Mouse (Mus musculus) stomach, postnatal 0 days (tissue): Measurements from ENCODE around the gene Cdc42bpg. TPM values are rescaled to one million over a fixed set of nuclear protein-coding genes. Genes with fewer than 3 reads are reported as not detected.
A peak's percentile ranks its signal among the peaks of the same experiment; 100 is the strongest.

Source experiments
- ATAC-seq: fragments of 200-750 bp; cut with Nextera tagmentation; 2 replicates; pipeline ENCODE4 v1.8.0; 2017; ENCODE audit not compliant: low FRiP score, low TSS enrichment
- DNase-seq: peaks from one replicate; pipeline ENCODE4 v3.0.0-alpha.2; 2016; ENCODE audit warnings: low spot score
- H3K27ac ChIP-seq: fragments of 300-500 bp; sonication (generic); replicated peaks from 2 replicates; pipeline ENCODE4 v1.5.1; 2014; ENCODE audit warnings: mild to moderate bottlenecking, control low read depth
- H3K27me3 ChIP-seq: fragments of 300-500 bp; sonication (generic); 2 replicates; pipeline ENCODE4 v1.6.1; 2014; ENCODE audit warnings: low read length; ENCODE audit not compliant: control insufficient read depth, insufficient read depth
- H3K36me3 ChIP-seq: fragments of 300-500 bp; sonication (generic); 2 replicates; pipeline ENCODE4 v1.6.1; 2014; ENCODE audit warnings: low read length, mixed read lengths; ENCODE audit not compliant: control insufficient read depth, insufficient read depth
- H3K4me1 ChIP-seq: fragments of 300-500 bp; sonication (generic); replicated peaks from 2 replicates; pipeline ENCODE4 v1.6.1; 2014; ENCODE audit warnings: antibody characterized with exemption; ENCODE audit not compliant: control insufficient read depth, insufficient read depth
- H3K4me2 ChIP-seq: fragments of 300-500 bp; sonication (generic); replicated peaks from 2 replicates; pipeline ENCODE4 v1.6.1; 2014; ENCODE audit warnings: low read depth, mild to moderate bottlenecking, control low read depth, moderate library complexity
- H3K4me3 ChIP-seq: fragments of 300-500 bp; sonication (generic); 2 replicates; pipeline ENCODE4 v1.5.1; 2014; ENCODE audit warnings: low read depth, low read length, control low read depth
- H3K9ac ChIP-seq: fragments of 300-500 bp; sonication (generic); 2 replicates; pipeline ENCODE4 v1.6.1; 2014; ENCODE audit warnings: mild to moderate bottlenecking, low read length, control low read depth, mixed read lengths
- H3K9me3 ChIP-seq: fragments of 300-500 bp; sonication (generic); 2 replicates; pipeline ENCODE4 v1.6.1; 2016; ENCODE audit warnings: low read length; ENCODE audit not compliant: control insufficient read depth
- CTCF ChIP-seq: IDR thresholded peaks from 2 replicates; pipeline ENCODE4 v1.5.1; 2016; ENCODE audit warnings: antibody characterized with exemption, low read depth, mild to moderate bottlenecking, moderate library complexity
- EP300 ChIP-seq: optimal IDR thresholded peaks from 2 replicates; pipeline ENCODE3; 2016; ENCODE audit warnings: antibody characterized with exemption
- WGBS: fragments of 180-500 bp; shearing (Covaris S2); extraction: QIAGEN DNeasy Blood & Tissue Kit; methylation state at CpG from one replicate; pipeline ENCODE4 v1.1.7; 2014; 5-methylcytosine and 5-hydroxymethylcytosine counted together
- polyA plus RNA-seq: library from polyadenylated mRNA; unstranded; fragments of >200 nt; fragmentation: Nextera tagmentation; extraction: Ambion mirVana; gene quantifications from 2 replicates; pipeline ENCODE4 v1.2.1, GENCODE M21; 2015

Cdc42bpg gene
- polyA plus RNA-seq: 1.3 and 1.9 TPM in 2 replicates

DNA sequence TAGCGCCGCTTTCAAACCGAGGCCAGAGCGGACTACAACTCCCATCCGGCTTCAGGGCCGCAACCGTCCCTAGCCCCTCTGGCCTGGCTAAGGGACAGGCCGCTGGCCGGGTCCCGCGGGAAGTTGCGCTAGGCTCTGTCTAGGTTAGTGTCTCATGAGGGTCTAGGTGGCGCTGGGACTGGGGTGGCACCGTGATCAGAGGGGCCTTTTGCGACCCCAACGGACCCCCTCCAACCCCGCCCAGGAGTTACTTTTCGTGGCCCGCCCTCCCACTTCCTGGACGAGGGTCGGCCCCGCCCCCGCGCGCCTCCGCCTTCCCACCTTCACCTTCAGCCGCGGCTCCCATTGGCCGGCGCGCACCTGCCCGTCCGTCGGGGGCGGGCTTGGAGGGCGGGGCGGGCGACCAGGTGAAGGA, at the start of gene Cdc42bpg:
Gene Cdc42bpg (plus strand): TSS at position 320 of the 415 bp plus-strand sequence.
- H3K27ac ChIP-seq: peak within 1 kb of the TSS; percentile 86
- peak; percentile 97 for DNase-seq

DNA sequence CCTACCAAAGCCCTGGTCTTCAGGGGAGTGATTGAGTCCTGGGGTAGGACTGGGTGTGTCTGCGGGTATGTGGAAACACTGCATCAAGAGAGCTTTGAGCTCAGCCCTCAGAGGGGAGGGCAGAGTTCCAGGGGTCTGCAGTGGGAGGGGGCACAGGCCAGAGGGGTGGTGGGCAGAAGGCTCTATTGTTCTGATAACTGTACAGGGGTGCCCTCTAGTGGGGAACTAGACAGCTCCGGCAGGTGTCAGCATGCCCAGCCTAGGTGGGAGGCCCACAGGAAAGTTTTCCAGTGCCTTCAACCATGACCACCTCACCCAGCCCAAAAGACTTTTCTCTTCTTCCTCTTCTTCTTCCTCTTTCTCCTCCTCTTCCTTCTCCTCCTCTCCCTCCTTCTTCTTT, 45.8 kb upstream of the Cdc42bpg start:
- TF ChIP-seq CTCF (peak; percentile 59), EP300 (no peak)
- Histone ChIP-seq H3K9me3 (no peaks in the 10 kb centered on the region), H3K9ac (no peak overlapping the region), H3K27me3 (no peaks in the 10 kb centered on the region), H3K4me2 (no peak overlapping the region), H3K4me3 (no peak overlapping the region), H3K4me1 (no peaks in the 10 kb centered on the region), H3K36me3 (peaks cover 26% of the 10 kb centered on the region), H3K27ac (no peak overlapping the region)
- no peak for DNase-seq
- 69% methylated on average over 2 of the region's 2 CpGs for WGBS
- ATAC-seq: no peak

More for the DNA sequence above, at the start of gene Cdc42bpg:
- no peaks in the 10 kb centered on the region for H3K4me1 ChIP-seq
- peak within 1 kb of the TSS; percentile 53 for H3K4me2 ChIP-seq
- H3K9ac ChIP-seq: peak within 1 kb of the TSS; percentile 80
- WGBS: 1% methylated on average over 33 of the region's 38 CpGs
- TF ChIP-seq EP300 (no peak), CTCF (no peak)
- peaks cover 8% of the 10 kb centered on the region; the same call in 1 of the 2 replicates for H3K36me3 ChIP-seq
- H3K4me3 ChIP-seq: peak within 1 kb of the TSS; percentile 62
- H3K27me3 ChIP-seq: no peaks in the 10 kb centered on the region
- peak; percentile 83 for ATAC-seq
- no peaks in the 10 kb centered on the region for H3K9me3 ChIP-seq

DNA sequence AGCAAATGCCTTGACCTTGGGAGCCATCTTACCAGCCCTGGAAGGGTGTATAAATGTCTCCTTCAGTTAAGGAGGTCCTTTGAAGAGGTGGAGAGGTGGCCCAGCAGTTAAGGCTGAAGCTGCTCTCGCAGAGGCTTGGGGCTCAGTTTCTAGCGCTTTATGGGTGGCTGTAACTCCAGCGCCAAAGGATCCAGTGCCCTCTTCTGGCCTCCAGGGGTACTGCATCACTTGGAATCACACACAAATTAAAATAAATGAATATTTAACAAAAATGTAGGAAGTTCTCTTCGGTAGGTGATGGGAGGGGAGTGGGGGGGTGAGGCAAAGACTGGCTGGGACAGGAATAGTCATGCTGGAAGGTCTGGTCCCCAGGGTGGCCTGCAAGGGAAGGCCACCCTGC, 45.3 kb upstream of the Cdc42bpg start:
- 75% methylated on average over 4 of the region's 4 CpGs for WGBS
- Histone ChIP-seq H3K9me3 (no peaks in the 10 kb centered on the region), H3K4me2 (no peak overlapping the region), H3K4me1 (no peaks in the 10 kb centered on the region), H3K27me3 (no peaks in the 10 kb centered on the region), H3K9ac (no peak overlapping the region), H3K36me3 (peaks cover 26% of the 10 kb centered on the region), H3K27ac (no peak overlapping the region), H3K4me3 (no peak overlapping the region)
- TF ChIP-seq CTCF (peak; percentile 60), EP300 (no peak)
- ATAC-seq: no peak
- no peak for DNase-seq

DNA sequence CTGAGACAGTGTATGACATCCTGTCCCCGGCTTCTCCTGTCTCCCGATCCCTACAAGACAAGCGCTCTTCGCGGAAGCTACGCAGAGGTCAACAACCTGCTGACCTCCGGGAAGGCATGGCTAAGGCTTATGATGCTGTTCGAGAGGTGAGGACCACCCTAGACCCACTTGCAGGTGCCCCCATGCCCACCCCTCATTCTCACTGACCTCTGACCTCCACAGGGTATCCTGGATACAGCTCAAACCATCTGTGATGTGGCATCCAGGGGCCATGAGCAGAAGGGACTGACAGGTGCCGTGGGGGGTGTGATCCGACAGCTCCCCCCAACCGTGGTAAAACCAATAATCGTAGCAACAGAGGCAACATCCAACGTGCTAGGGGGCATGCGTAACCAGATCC, 44.9 kb upstream of the Cdc42bpg start:
- Histone ChIP-seq H3K4me2 (no peak overlapping the region), H3K27me3 (no peaks in the 10 kb centered on the region), H3K4me3 (no peak overlapping the region), H3K9ac (no peak overlapping the region), H3K27ac (no peak overlapping the region), H3K9me3 (no peaks in the 10 kb centered on the region), H3K36me3 (peaks cover 21% of the 10 kb centered on the region), H3K4me1 (no peaks in the 10 kb centered on the region)
- 96% methylated on average over 14 of the region's 14 CpGs for WGBS
- no peak for ATAC-seq
- DNase-seq: no peak
- TF ChIP-seq CTCF: no peak
- TF ChIP-seq EP300: no peak

DNA sequence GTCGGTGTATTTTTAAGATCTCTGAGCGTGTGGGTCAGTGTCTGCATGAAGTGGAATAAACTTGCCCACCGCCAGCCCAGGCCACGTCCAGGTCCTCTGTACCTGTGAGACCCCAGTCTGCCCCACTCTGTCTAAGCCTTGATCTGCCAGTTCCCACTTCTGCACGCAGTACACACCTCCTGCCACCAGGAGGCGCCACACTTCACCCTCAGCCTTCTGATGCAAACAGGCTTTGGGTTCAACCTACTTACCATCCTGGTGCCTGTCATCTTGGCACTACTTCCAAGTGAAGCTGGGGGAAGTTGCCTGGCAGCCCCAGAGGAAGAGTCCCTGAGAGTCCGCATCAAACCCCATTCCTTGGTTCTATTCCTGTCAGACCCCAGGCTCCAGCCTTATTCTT, 44.0 kb upstream of the Cdc42bpg start:
- Histone ChIP-seq H3K9me3 (no peaks in the 10 kb centered on the region), H3K4me3 (no peak overlapping the region), H3K27ac (peak overlapping the region; percentile 90), H3K36me3 (peaks cover 16% of the 10 kb centered on the region), H3K27me3 (no peaks in the 10 kb centered on the region), H3K4me2 (no peak overlapping the region), H3K4me1 (no peaks in the 10 kb centered on the region), H3K9ac (peak overlapping the region; percentile 23; the same call in 1 of the 2 replicates)
- WGBS: 60% methylated on average over 7 of the region's 7 CpGs
- peak; percentile 88 for DNase-seq
- TF ChIP-seq EP300 (no peak), CTCF (peak; percentile 96)
- ATAC-seq: no peak; the same call in 1 of the 2 replicates

DNA sequence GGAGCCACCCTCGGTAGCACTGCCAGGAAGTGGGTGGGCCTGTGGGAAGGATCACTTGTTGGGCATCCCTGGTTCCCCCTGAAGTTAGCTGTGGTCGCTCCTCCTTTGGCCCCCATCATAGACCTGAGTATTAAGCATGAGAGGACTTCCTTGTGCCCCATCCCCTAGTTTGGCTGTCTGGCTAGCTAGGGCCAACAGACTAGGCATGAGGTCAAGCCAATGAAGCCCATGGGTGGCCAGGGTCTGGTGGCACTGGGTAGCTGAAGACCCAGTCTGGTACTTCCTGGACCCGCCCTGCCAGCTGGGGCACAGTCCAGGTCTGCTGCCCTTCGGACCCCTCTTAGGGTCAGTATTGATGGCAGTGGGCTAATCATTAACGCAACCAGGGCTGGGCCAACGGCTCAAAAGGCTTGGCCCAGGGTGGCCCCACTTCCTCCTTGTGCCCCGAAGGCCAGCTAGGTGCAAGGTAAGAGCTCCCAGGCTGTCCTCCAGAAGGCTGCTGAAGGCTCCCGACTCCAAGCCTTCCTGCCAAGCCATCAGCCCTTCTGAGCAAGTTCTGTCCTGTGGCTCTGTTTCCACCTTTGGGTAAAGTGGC, 43.3 kb upstream of the Cdc42bpg start:
- no peaks in the 10 kb centered on the region for H3K4me1 ChIP-seq
- H3K27ac ChIP-seq: peak overlapping the region; percentile 90
- peak; percentile 80 for ATAC-seq
- H3K4me3 ChIP-seq: peak overlapping the region; percentile 29
- no peaks in the 10 kb centered on the region for H3K9me3 ChIP-seq
- H3K27me3 ChIP-seq: no peaks in the 10 kb centered on the region
- peaks cover 10% of the 10 kb centered on the region for H3K36me3 ChIP-seq
- WGBS: 65% methylated on average over 8 of the region's 8 CpGs
- H3K4me2 ChIP-seq: peak overlapping the region; percentile 47
- H3K9ac ChIP-seq: peak overlapping the region; percentile 63
- TF ChIP-seq EP300 (no peak), CTCF (no peak)
- peak; percentile 86 for DNase-seq
